Mouse (Mus musculus) heart, postnatal 4 days (tissue): ENCODE results near the gene Ly86. TPM values are rescaled to one million over a fixed set of nuclear protein-coding genes. Genes with fewer than 3 reads are reported as not detected.

Experiments used
- DNase-seq: peaks from one replicate; pipeline ENCODE4 v3.0.0; 2021
- total RNA-seq, 2 experiments: library from RNA; stranded (reverse); gene quantifications; 2 replicates each; pipeline ENCODE4 v1.2.3; 2021

Ly86 gene
- total RNA-seq, 2 experiments from 2014 or later: 1.8 to 2.3 TPM

- peak; percentile 24 for DNase-seq
Measured at GRCm38 (mm10) chr13:37353868-37354267, 8.9 kb downstream of the Ly86 start.

- DNase-seq: no peak
Measured at GRCm38 (mm10) chr13:37354432-37354831, 9.4 kb downstream of the Ly86 start.

- no peak for DNase-seq
Measured at GRCm38 (mm10) chr13:37355642-37356331, 10.8 kb downstream of the Ly86 start.

- no peak for DNase-seq
Measured at GRCm38 (mm10) chr13:37356549-37356948, 11.5 kb downstream of the Ly86 start.

- no peak for DNase-seq
Measured at GRCm38 (mm10) chr13:37358112-37358511, 13.1 kb downstream of the Ly86 start.

- DNase-seq: no peak
Measured at GRCm38 (mm10) chr13:37361249-37361648, 16.2 kb downstream of the Ly86 start.

- DNase-seq: no peak
Measured at GRCm38 (mm10) chr13:37364351-37364750, 19.3 kb downstream of the Ly86 start.

GRCm38 (mm10) chr13:37376411-37376810, 31.4 kb downstream of the Ly86 start:
- DNase-seq: peak; percentile 31

- peak; percentile 77 for DNase-seq
Measured at GRCm38 (mm10) chr13:37388222-37389202, 43.5 kb downstream of the Ly86 start.

GRCm38 (mm10) chr13:37389296-37389695, 44.3 kb downstream of the Ly86 start:
- peak; percentile 41 for DNase-seq

- no peak for DNase-seq
Measured at GRCm38 (mm10) chr13:37398791-37399190, 53.8 kb downstream of the Ly86 start.

- DNase-seq: no peak
Measured at GRCm38 (mm10) chr13:37399340-37399739, 54.3 kb downstream of the Ly86 start.

- DNase-seq: no peak
Measured at GRCm38 (mm10) chr13:37402421-37402820, 57.4 kb downstream of the Ly86 start.

GRCm38 (mm10) chr13:37403708-37404107, 58.7 kb downstream of the Ly86 start:
- DNase-seq: no peak

- DNase-seq: no peak
Measured at GRCm38 (mm10) chr13:37415696-37416095, 70.7 kb downstream of the Ly86 start.

- no peak for DNase-seq
Measured at GRCm38 (mm10) chr13:37423416-37423815, 78.4 kb downstream of the Ly86 start.

- no peak for DNase-seq
Measured at GRCm38 (mm10) chr13:37424904-37425303, 79.9 kb downstream of the Ly86 start.

- no peak for DNase-seq
Measured at GRCm38 (mm10) chr13:37425406-37425805, 80.4 kb downstream of the Ly86 start.

GRCm38 (mm10) chr13:37426578-37427336, 81.7 kb downstream of the Ly86 start:
- DNase-seq: no peak

GRCm38 (mm10) chr13:37428496-37428895, 83.5 kb downstream of the Ly86 start:
- DNase-seq: no peak

- no peak for DNase-seq
Measured at GRCm38 (mm10) chr13:37429661-37430271, 84.8 kb downstream of the Ly86 start.

GRCm38 (mm10) chr13:37431707-37432106, 86.7 kb downstream of the Ly86 start:
- DNase-seq: no peak
